Mouse (Mus musculus) macrophage (primary cell): Measurements from ENCODE around the gene Ces3a. TPM values are rescaled to one million over a fixed set of nuclear protein-coding genes. Genes with fewer than 3 reads are reported as not detected.
"Not testable (repeated sequence)": the region's sequence is repeated elsewhere in the genome, so short reads cannot be mapped to it uniquely, and the experiment has no call there.

Experiments used
- H3K27ac ChIP-seq: fragments of 350-480 bp; formaldehyde crosslinking; 2 replicates; pipeline ENCODE4 v1.9.0; 2021
- H3K36me3 ChIP-seq: fragments of 350-480 bp; formaldehyde crosslinking; 2 replicates; pipeline ENCODE4 v1.9.0; 2021; ENCODE audit errors: inconsistent target
- H3K4me3 ChIP-seq: fragments of 350-480 bp; formaldehyde crosslinking; 2 replicates; pipeline ENCODE4 v1.9.0; 2021; ENCODE audit errors: inconsistent target
- H3K79me2 ChIP-seq: fragments of 350-480 bp; formaldehyde crosslinking; 2 replicates; pipeline ENCODE4 v1.9.0; 2021; ENCODE audit errors: inconsistent target
- WGBS: methylation state at CpG from one replicate; pipeline ENCODE4 v1.1.7; 2026; ENCODE audit warnings: inconsistent platforms; ENCODE audit not compliant: missing documents; 5-methylcytosine and 5-hydroxymethylcytosine counted together
- polyA plus RNA-seq: library from polyadenylated mRNA; stranded (reverse); fragments of 250-400 nt; gene quantifications from 3 replicates; pipeline ENCODE4 v1.2.4, GENCODE M21; 2018; ENCODE audit warnings: inconsistent platforms
- total RNA-seq, 78 experiments: library from RNA; depleted of rRNA; stranded (reverse); fragments of 250-400 nt; gene quantifications; 1 replicate in 9 of 78; 2 replicates in 24 of 78; 3 replicates in 43 of 78; 4 replicates in 2 of 78; pipeline ENCODE4 v1.2.4; 2018; ENCODE audit warnings: inconsistent platforms in 56 of 78

The Ces3a gene
- total RNA-seq (2018; cell fraction: chromatin; rRNA removed), result not detected
- total RNA-seq (2018; cell fraction: cytosol; rRNA removed), result not detected
- not detected for total RNA-seq (2018; cell fraction: nucleus; rRNA removed)
- polyA plus RNA-seq, result not detected in 3 replicates

DNA sequence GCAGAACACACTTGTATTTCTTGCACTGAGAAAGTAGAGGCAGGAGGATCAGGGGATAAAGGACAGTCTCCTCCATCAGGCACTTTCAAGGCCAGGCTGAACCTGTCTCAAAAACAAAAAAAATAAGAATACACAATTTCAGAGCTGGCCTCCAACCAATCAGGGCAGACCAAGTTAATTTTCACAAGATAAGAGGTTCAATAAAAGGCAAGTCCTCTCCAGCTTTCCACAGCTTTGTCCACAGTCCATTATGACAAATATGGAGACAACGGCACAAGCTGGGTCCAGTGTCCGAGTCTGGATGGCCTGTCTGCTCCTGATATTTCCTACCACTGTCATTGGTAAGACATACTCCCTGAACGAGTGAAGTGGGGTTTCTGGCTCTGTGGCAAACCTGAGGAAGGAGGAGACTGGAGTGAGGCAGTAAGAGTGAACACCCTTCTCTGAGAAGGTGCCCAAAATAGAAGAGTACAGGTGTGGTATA is at the start of gene Ces3a:
Ces3a (plus strand) TSS at position 231 of the 484 bp plus-strand sequence.
- Histone ChIP-seq H3K79me2 (no peaks in the 10 kb centered on the region), H3K27ac (no peak within 1 kb of the TSS), H3K36me3 (no peaks in the 10 kb centered on the region), H3K4me3 (no peak within 1 kb of the TSS)
- 87% methylated on average over 3 of the region's 3 CpGs for WGBS

DNA sequence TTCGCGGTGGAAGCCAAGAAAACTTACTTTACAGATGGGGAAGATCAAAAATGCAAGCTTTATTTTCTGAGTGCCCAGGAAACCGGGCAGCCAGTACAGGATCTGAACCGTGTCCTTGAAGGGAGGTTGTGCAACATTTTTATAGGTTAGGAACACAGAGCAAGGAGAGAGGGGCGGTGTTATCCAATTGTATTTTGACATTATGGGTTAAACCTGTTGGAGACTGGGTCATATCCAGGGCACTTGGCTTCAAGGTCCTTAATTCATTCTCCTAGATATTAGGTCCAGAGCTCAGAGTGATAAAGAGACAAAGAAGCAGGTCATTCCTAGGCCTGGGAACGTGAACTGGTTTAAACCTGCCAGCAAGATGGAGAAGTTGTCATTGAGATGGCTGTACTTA is 49.2 kb upstream of the Ces3a start:
- 83% methylated on average over 6 of the region's 6 CpGs for WGBS

GRCm38 (mm10) chr8:105000586-105000985 is 47.8 kb upstream of the Ces3a start, which contains the start of gene Ces2h:
Gene Ces2h, plus strand, starts transcription at chr8:105000853.
- H3K27ac ChIP-seq, result no peak within 1 kb of the TSS
- H3K36me3 ChIP-seq, result no peaks in the 10 kb centered on the region
- 84% methylated on average over 7 of the region's 7 CpGs for WGBS
- no peak within 1 kb of the TSS for H3K4me3 ChIP-seq
- H3K79me2 ChIP-seq, result no peaks in the 10 kb centered on the region

More for the DNA sequence above, 49.2 kb upstream of the Ces3a start:
- H3K79me2 ChIP-seq, result no peaks in the 10 kb centered on the region
- no peak overlapping the region for H3K4me3 ChIP-seq
- H3K27ac ChIP-seq, result no peak overlapping the region
- no peaks in the 10 kb centered on the region for H3K36me3 ChIP-seq

- Histone ChIP-seq H3K4me3 (no peak overlapping the region), H3K27ac (no peak overlapping the region), H3K36me3 (no peaks in the 10 kb centered on the region), H3K79me2 (no peaks in the 10 kb centered on the region)
- 86% methylated on average over 2 of the region's 2 CpGs for WGBS
These were observed 38.4 kb upstream of the Ces3a start for GRCm38 (mm10) chr8:105010000-105010399.

GRCm38 (mm10) chr8:105011136-105011535 is 37.3 kb upstream of the Ces3a start:
- WGBS, result 82% methylated on average over 12 of the region's 12 CpGs
- no peaks in the 10 kb centered on the region for H3K79me2 ChIP-seq
- H3K27ac ChIP-seq, result no peak overlapping the region
- no peak overlapping the region for H3K4me3 ChIP-seq
- H3K36me3 ChIP-seq, result no peaks in the 10 kb centered on the region

DNA sequence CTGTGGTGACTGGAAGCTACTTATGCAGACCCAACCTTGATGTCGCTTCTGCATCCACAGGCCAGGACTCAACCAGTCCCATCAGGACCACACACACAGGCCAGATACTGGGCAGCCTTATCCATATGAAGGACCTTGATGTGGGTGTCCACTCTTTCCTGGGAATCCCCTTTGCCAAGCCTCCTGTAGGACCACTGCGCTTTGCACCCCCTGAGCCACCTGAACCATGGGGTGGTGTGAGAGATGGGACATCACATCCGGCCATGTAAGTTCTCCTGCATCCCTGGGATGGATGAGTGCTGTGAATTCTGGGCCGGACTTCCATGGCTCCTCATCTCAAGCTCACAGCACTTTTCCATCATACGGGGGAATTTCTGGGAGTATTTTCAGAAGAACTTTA is 34.0 kb upstream of the Ces3a start:
- no peaks in the 10 kb centered on the region for H3K79me2 ChIP-seq
- no peak overlapping the region for H3K27ac ChIP-seq
- H3K36me3 ChIP-seq, result no peaks in the 10 kb centered on the region
- 80% methylated on average over 5 of the region's 5 CpGs for WGBS
- no peak overlapping the region for H3K4me3 ChIP-seq

DNA sequence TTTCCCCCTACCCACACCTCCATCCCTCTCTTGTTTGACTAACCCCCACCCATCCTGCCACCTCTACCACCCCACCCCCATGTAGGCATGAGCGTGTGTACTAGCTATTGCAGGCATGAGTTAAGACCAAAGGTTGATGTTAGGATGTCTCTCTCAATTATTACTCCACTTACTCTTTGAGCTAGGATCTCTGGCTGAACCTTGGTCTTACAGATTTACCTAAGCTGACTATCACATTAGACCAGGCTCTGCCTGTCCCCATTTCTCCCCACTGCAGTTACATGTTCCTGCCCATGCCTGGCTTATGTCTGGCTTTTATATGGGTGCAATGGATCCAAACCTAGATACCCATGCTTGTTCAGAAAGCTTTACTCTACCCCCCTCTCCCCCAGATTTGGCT is 26.4 kb upstream of the Ces3a start:
- no peak overlapping the region for H3K4me3 ChIP-seq
- WGBS, result 75% methylated on average over 1 of the region's 1 CpGs
- no peak overlapping the region for H3K27ac ChIP-seq
- no peaks in the 10 kb centered on the region for H3K36me3 ChIP-seq
- H3K79me2 ChIP-seq, result no peaks in the 10 kb centered on the region

DNA sequence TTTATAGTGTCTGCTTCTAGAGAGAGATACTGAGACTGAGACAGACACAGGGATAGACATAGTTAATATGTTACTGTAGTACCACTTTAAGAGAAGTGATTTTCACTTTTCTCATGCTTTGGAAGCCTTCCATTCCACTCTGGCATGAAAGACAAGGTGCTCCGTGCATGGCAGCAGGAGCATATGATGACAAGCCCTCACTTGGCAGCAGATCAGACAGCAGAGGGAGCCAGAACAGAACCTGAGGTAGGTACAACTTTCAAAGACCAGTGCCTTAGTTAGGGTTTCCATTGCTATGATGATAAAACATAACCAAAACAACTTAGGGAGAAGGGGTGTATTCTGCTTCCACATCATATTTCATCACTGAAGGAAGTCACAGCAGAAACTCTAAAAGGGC is 25.3 kb upstream of the Ces3a start:
- H3K4me3 ChIP-seq, result no peak overlapping the region
- no peaks in the 10 kb centered on the region for H3K79me2 ChIP-seq
- no peak overlapping the region for H3K27ac ChIP-seq
- H3K36me3 ChIP-seq, result no peaks in the 10 kb centered on the region
- 47% methylated on average over 1 of the region's 1 CpGs for WGBS

DNA sequence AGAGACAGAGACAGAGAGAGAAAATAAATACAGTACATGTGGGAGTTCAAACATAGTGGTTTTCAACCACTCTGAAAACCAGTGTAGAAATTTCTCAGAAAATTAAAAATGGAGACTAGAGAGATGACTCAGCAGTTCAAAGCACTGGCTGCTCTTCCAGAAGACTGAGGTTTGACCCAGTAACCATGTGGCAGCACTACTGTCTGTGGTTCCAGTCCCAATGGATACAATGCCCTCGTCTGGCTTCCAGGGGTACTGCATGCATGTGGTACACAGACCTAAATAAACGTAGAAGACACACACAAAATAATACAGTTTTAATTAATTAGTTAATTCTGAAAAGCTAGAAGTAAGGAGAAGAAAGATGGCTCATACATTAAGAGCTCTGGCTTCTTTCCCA is 23.4 kb upstream of the Ces3a start:
- no peaks in the 10 kb centered on the region for H3K79me2 ChIP-seq
- 64% methylated on average over 2 of the region's 2 CpGs for WGBS
- H3K36me3 ChIP-seq, result no peaks in the 10 kb centered on the region

DNA sequence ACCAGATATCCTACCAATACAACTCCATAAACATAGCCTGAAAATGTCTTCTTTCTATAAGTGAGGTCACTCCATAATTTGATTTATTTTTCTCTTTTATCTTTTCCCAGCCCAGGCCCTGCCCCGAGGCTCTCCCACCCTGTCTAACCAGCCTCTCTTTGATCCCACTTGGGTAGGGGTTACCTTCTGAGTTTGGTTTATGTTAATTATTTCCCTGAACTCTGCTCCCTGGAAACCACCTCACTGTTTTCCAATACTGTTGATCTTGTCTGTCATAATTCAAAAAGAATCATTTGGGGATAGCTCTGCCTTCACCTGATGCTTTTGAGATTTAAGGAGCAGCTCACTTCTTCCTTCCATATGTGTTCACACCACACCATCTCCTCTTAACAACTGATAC is 4.9 kb upstream of the Ces3a start:
- 82% methylated on average over 1 of the region's 1 CpGs for WGBS
- no peak overlapping the region for H3K27ac ChIP-seq

More for the DNA sequence above, 23.4 kb upstream of the Ces3a start:
- Histone ChIP-seq H3K27ac (no peak overlapping the region), H3K4me3 (no peak overlapping the region)

GRCm38 (mm10) chr8:105045824-105046401 is 2.5 kb upstream of the Ces3a start:
- WGBS, result 73% methylated on average over 3 of the region's 3 CpGs
- H3K27ac ChIP-seq, result no peak overlapping the region

More for the DNA sequence above, 4.9 kb upstream of the Ces3a start:
- Histone ChIP-seq H3K36me3 (no peaks in the 10 kb centered on the region), H3K79me2 (no peaks in the 10 kb centered on the region), H3K4me3 (no peak overlapping the region)

DNA sequence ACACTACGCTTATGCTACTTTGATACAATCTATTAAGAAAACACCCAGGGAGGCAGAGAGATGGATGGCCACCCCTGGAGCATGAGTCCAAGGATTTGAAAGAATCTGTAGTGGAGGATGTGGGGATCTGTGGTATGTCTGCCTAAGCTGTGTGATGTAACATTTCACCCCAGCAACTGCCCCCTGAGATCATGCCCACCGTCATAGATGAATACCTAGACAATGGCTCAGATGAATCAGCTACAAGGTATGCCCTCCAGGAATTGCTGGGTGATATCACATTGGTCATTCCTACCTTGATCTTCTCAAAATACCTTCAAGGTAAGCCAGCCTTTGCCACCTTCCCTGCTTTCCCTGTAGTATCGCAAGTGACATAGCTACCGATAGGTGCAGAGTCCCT is 7.8 kb downstream of the Ces3a start:
- H3K79me2 ChIP-seq, result no peaks in the 10 kb centered on the region
- H3K27ac ChIP-seq, result no peak overlapping the region
- H3K36me3 ChIP-seq, result no peaks in the 10 kb centered on the region
- WGBS, result 87% methylated on average over 4 of the region's 4 CpGs
- no peak overlapping the region for H3K4me3 ChIP-seq

More at GRCm38 (mm10) chr8:105045824-105046401, 2.5 kb upstream of the Ces3a start:
- H3K79me2 ChIP-seq, result no peaks in the 10 kb centered on the region
- no peak overlapping the region for H3K4me3 ChIP-seq
- no peaks in the 10 kb centered on the region for H3K36me3 ChIP-seq

- Histone ChIP-seq H3K27ac (no peak overlapping the region), H3K4me3 (no peak overlapping the region), H3K36me3 (no peaks in the 10 kb centered on the region), H3K79me2 (no peaks in the 10 kb centered on the region)
These were observed 11.7 kb downstream of the Ces3a start for GRCm38 (mm10) chr8:105060056-105060455.

GRCm38 (mm10) chr8:105066761-105067160 is 18.4 kb downstream of the Ces3a start:
- 17% methylated on average over 1 of the region's 1 CpGs for WGBS
- H3K79me2 ChIP-seq, result no peaks in the 10 kb centered on the region
- no peak overlapping the region for H3K4me3 ChIP-seq
- no peaks in the 10 kb centered on the region for H3K36me3 ChIP-seq
- no peak overlapping the region for H3K27ac ChIP-seq

DNA sequence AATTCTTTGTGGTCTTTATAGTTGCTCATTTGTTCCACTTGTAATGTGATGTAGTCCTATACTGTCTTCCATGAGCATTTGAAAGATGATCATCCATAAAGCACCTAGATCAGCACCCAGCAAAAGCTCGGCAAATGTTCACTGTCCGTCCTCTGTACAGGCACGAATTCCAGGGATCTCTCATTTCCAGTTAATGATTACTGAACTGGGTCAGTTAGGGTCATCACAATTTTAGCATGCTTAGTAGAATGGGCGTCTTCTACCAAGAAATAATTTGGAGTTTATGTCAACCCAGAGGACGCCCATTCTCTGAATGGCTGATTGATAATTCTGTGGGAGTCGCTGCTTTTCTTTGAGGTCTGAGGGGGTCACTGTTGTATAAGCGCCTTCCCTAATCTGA is 19.5 kb downstream of the Ces3a start:
- not testable (repeated sequence) for H3K27ac ChIP-seq, H3K79me2 ChIP-seq, H3K4me3 ChIP-seq, H3K36me3 ChIP-seq
- WGBS, result 84% methylated on average over 7 of the region's 7 CpGs

GRCm38 (mm10) chr8:105068971-105069370 is 20.6 kb downstream of the Ces3a start:
- Histone ChIP-seq H3K4me3 (no peak overlapping the region), H3K27ac (no peak overlapping the region), H3K36me3 (no peaks in the 10 kb centered on the region), H3K79me2 (no peaks in the 10 kb centered on the region)
